Mouse (Mus musculus) forebrain, postnatal 0 days (tissue): Measurements from ENCODE around the gene Slc25a5. TPM values are rescaled to one million over a fixed set of nuclear protein-coding genes. Genes with fewer than 3 reads are reported as not detected.

Experiments used
- ATAC-seq: fragments of 200-750 bp; cut with Nextera tagmentation; 2 replicates; pipeline ENCODE4 v1.8.0; 2017; ENCODE audit warnings: mild to moderate bottlenecking, moderate library complexity
- DNase-seq: peaks from one replicate; pipeline ENCODE4 v3.0.0-alpha.2; 2015
- H3K27ac ChIP-seq: fragments of 300-500 bp; sonication (generic); 2 replicates; pipeline ENCODE4 v1.5.1; 2014; ENCODE audit warnings: low read depth, mild to moderate bottlenecking, antibody characterized with exemption, low read length, moderate library complexity, mixed read lengths
- H3K27me3 ChIP-seq: fragments of 300-500 bp; sonication (generic); 2 replicates; pipeline ENCODE4 v1.6.1; 2014; ENCODE audit warnings: mild to moderate bottlenecking, low read length, mixed read lengths; ENCODE audit not compliant: insufficient read depth
- H3K36me3 ChIP-seq: fragments of 300-500 bp; sonication (generic); 2 replicates; pipeline ENCODE4 v1.6.1; 2014; ENCODE audit warnings: mild to moderate bottlenecking, moderate library complexity; ENCODE audit not compliant: insufficient read depth
- H3K4me1 ChIP-seq: fragments of 300-500 bp; sonication (generic); 2 replicates; pipeline ENCODE4 v1.6.1; 2014; ENCODE audit warnings: antibody characterized with exemption; ENCODE audit not compliant: insufficient read depth
- H3K4me2 ChIP-seq: fragments of 300-500 bp; sonication (generic); 2 replicates; pipeline ENCODE4 v1.6.1; 2014; ENCODE audit warnings: low read depth, mild to moderate bottlenecking, moderate library complexity
- H3K4me3 ChIP-seq: fragments of 300-500 bp; sonication (generic); 2 replicates; pipeline ENCODE4 v1.5.1; 2014; ENCODE audit warnings: low read depth, low read length, mixed read lengths
- H3K9ac ChIP-seq: fragments of 300-500 bp; sonication (generic); 2 replicates; pipeline ENCODE4 v1.6.1; 2014; ENCODE audit warnings: mild to moderate bottlenecking
- H3K9me3 ChIP-seq: fragments of 300-500 bp; sonication (generic); 2 replicates; pipeline ENCODE4 v1.6.1; 2016; ENCODE audit warnings: low read length
- CTCF ChIP-seq: sonication (generic); IDR thresholded peaks from 2 replicates; pipeline ENCODE4 v1.5.1; 2016; ENCODE audit warnings: antibody characterized with exemption, control low read depth, low read depth
- WGBS: fragments of 180-500 bp; shearing (Covaris S2); extraction: QIAGEN DNeasy Blood & Tissue Kit; methylation state at CpG from one replicate; pipeline ENCODE4 v1.1.7; 2014; 5-methylcytosine and 5-hydroxymethylcytosine counted together
- polyA plus RNA-seq: library from polyadenylated mRNA; unstranded; fragments of >200 nt; fragmentation: Nextera tagmentation; extraction: Ambion mirVana; gene quantifications from 2 replicates; pipeline ENCODE4 v1.2.1, GENCODE M21; 2015
- total RNA-seq: library from RNA; depleted of rRNA; stranded (reverse); fragments of >200 nt; gene quantifications from 2 replicates; pipeline ENCODE4 v1.2.3, GENCODE M21; 2014

The Slc25a5 gene
- total and polyA plus RNA-seq, 2 experiments from 2014 or later, result 333 to 466 TPM

DNA sequence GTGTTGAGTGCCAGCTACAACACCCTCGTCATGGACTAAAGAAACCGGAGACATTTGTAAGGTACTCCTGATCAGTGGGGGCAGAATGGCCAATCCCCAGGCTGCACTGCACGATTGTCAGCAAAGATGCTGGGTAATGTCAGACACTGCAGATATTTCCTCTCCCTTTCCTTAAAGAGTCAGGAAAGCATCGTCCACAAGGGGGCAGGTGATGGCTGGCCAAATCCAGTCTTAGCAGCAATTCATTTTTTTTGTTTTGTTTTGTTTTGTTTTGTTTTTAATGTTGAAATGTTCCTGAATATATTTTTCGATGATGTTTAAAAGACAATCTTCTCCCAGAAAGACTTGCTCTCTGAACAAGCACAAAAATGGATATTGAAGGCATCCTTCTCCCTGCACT is 15.9 kb downstream of the Slc25a5 start:
- Histone ChIP-seq H3K36me3 (no peaks in the 10 kb centered on the region), H3K4me1 (no peaks in the 10 kb centered on the region), H3K27me3 (no peaks in the 10 kb centered on the region), H3K9ac (no peak overlapping the region), H3K9me3 (no peaks in the 10 kb centered on the region), H3K4me3 (no peak overlapping the region), H3K27ac (no peak overlapping the region), H3K4me2 (no peak overlapping the region)
- ATAC-seq, result no peak
- TF ChIP-seq CTCF, result peak; percentile 68
- WGBS, result 43% methylated on average over 5 of the region's 5 CpGs
- peak; percentile 35 for DNase-seq

DNA sequence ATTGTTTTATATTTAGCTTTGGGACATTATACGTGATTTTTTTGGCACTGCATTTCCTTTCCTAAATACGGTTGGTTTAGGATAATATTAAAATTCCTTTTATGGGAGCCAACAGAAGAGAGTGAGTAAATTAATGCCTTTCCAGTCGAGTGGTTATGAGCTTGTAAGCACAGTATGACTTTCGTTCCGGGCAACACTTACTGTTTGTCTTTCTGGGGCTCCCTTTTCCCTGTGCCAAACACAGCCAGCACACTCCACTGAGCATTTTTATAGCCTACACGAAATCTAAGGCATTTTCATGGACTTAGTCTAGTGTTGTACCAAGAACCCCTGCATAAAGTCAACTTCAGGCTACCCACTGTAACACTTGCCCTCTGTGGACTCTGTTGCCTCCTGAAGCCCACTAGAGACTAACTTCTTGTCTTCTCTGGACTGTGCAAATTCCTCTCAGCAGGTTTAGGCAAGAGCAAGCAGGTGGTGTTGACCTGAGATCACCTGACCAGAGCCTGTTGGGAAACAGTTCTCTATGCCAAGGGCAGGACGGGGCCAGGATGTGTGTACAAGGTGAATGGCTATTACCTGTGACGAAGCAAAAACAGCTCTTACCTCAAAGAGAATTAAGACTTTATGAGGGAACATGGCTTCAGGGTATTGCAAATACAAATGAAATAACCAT is 18.8 kb downstream of the Slc25a5 start:
- Histone ChIP-seq H3K4me2 (no peak overlapping the region), H3K9ac (no peak overlapping the region), H3K4me3 (no peak overlapping the region), H3K27me3 (no peaks in the 10 kb centered on the region), H3K9me3 (no peaks in the 10 kb centered on the region), H3K36me3 (no peaks in the 10 kb centered on the region), H3K4me1 (no peaks in the 10 kb centered on the region), H3K27ac (no peak overlapping the region)
- no peak for DNase-seq
- ATAC-seq, result no peak
- no peak for TF ChIP-seq CTCF
- WGBS, result 73% methylated on average over 8 of the region's 8 CpGs

DNA sequence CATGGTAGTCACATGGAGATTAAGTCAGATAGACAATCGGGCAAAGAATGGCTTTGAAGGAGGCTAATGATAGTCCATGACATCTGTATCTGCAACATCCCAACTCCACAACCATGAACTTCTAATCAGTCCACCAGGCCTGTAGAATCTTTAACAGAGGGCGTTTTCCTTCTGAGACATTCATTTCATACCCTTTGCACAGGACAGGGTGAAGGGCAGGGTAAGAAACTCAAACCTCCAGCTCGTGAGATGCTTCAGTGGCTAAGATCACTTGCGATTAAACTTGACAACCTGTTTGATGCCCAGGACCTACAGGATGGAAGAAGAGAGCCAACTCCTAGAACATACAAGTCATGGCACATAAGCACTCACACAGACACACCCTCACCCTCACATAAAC is 19.6 kb downstream of the Slc25a5 start:
- Histone ChIP-seq H3K9me3 (no peaks in the 10 kb centered on the region), H3K36me3 (no peaks in the 10 kb centered on the region), H3K27me3 (no peaks in the 10 kb centered on the region), H3K4me2 (no peak overlapping the region), H3K27ac (no peak overlapping the region), H3K4me3 (no peak overlapping the region), H3K9ac (no peak overlapping the region), H3K4me1 (no peaks in the 10 kb centered on the region)
- WGBS, result 90% methylated on average over 4 of the region's 4 CpGs
- no peak for ATAC-seq
- TF ChIP-seq CTCF, result no peak
- no peak for DNase-seq

DNA sequence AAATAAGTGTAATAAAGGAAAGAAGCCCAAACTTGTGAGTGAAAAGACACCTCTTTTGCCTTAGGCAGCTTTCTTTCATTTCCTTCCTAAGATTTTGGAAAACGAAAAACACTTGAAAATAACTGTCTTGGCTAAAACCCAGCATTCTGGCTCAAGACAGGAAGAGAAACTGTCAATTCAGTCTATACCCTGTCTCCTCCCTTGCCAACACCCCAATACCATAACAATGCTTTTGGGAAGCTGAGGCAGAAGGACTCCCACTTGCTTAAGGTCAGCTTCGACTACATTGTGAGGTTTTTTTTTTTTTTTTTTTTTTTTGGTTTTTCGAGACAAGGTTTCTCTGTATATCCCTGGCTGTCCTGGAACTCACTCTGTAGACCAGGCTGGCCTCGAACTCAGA is 20.0 kb downstream of the Slc25a5 start:
- Histone ChIP-seq H3K4me1 (no peaks in the 10 kb centered on the region), H3K9ac (no peak overlapping the region), H3K4me2 (no peak overlapping the region), H3K27ac (no peak overlapping the region), H3K36me3 (no peaks in the 10 kb centered on the region), H3K9me3 (no peaks in the 10 kb centered on the region), H3K27me3 (no peaks in the 10 kb centered on the region), H3K4me3 (no peak overlapping the region)
- 59% methylated on average over 2 of the region's 4 CpGs for WGBS
- no peak for DNase-seq
- no peak for ATAC-seq
- TF ChIP-seq CTCF, result no peak

DNA sequence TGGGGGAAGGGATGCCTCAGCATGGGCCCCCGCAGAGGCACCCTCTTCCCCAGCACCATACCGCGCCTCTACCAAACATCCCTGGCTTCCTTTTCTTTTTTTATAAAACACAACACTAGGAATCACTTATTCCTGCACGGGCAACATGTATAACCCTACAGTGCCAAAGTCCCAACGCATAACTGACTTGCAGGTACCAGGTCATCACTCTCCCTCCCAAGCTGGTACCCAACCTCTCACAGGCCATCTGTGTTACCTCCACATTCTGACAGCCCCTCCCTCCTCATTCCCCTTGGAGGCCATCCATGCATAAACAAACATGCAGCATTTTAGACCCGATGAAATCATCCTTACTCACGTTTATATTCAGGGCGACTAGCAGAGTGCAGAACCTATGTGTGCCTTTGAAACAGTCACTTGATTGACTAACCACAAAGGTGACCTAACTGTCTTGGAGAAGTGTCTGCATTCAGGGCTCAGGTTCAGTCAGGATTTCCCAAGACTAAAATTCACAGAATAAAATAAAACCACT is 21.0 kb downstream of the Slc25a5 start:
- H3K9ac ChIP-seq, result no peak overlapping the region
- ATAC-seq (peak; percentile 36), DNase-seq (no peak)
- no peaks in the 10 kb centered on the region for H3K36me3 ChIP-seq
- no peaks in the 10 kb centered on the region for H3K27me3 ChIP-seq
- 0 out of 2 replicates have a peak overlapping the region, but pooled peaks have one; percentile 40 for H3K4me2 ChIP-seq
- no peak for TF ChIP-seq CTCF
- H3K4me3 ChIP-seq, result no peak overlapping the region
- H3K9me3 ChIP-seq, result no peaks in the 10 kb centered on the region
- no peak overlapping the region for H3K27ac ChIP-seq
- no peaks in the 10 kb centered on the region for H3K4me1 ChIP-seq
- WGBS, result 38% methylated on average over 8 of the region's 8 CpGs

DNA sequence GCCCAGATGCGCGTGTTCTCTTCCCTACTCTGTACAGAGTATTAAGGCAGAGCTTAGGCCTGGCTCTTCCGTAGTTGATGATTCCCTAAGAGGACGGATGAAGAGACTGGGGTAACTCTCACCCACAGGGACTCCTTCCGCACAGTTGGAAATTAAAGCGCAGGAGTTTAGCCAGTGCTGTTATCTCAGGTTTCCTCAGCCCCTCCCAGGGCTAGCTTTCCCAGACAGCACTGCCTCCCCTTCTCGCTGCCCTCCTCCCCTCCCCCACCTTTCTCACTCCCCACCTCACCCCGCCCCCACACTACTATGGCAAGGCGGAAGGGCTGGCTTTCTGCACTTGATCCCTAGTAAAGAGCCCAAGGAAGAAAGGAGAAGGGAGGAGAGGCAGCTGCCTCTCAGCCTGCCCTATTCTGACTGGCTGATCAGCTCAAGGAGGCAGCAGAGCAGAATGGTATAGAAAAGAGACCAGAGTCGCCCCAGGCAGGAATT is 21.5 kb downstream of the Slc25a5 start:
- no peak for TF ChIP-seq CTCF
- Histone ChIP-seq H3K27ac (peak overlapping the region; percentile 50; the same call in 1 of the 2 replicates), H3K4me1 (no peaks in the 10 kb centered on the region), H3K9me3 (no peaks in the 10 kb centered on the region), H3K4me3 (peak overlapping the region; percentile 14; the same call in 1 of the 2 replicates), H3K36me3 (no peaks in the 10 kb centered on the region), H3K9ac (peak overlapping the region; percentile 37; the same call in 1 of the 2 replicates), H3K27me3 (no peaks in the 10 kb centered on the region), H3K4me2 (peak overlapping the region; percentile 40)
- ATAC-seq (peak; percentile 75), DNase-seq (peak; percentile 34)
- WGBS, result 19% methylated on average over 10 of the region's 10 CpGs

DNA sequence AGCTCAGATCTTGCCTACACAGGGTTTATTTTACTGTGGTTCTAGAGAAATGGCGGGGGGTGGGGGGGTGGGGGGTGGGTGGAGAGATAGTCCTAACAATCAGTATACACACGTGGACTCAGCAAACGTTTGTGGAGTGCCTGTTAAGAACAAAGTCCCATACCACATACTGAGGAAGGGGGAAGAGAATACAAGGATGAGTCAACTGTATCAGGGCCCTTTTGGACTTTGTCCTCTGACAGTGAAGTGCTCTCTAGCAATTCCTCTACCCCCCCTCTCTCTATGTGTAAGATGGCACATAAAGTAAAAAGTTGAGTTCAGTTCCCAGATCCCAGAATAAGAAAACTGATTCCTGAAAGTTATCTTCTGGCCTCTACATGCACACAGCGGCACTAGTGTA is 24.1 kb downstream of the Slc25a5 start:
- Histone ChIP-seq H3K27ac (no peak overlapping the region), H3K4me2 (no peak overlapping the region), H3K9me3 (no peaks in the 10 kb centered on the region), H3K4me3 (no peak overlapping the region), H3K4me1 (no peaks in the 10 kb centered on the region), H3K9ac (no peak overlapping the region), H3K36me3 (no peaks in the 10 kb centered on the region), H3K27me3 (no peaks in the 10 kb centered on the region)
- DNase-seq (no peak), ATAC-seq (no peak)
- no peak for TF ChIP-seq CTCF
- WGBS, result 52% methylated on average over 4 of the region's 4 CpGs
